Mouse (Mus musculus): ENCODE data around the gene Cdk10.

GRCm38 (mm10) chr8:123245543-123245942 lies 20.9 kb downstream of the Cdk10 start:
- TF ChIP-seq TAL1 (IDR thresholded peaks at IDR 0.05; ENCODE audit: low read length) = no peak
- TF ChIP-seq GATA1 (IDR thresholded peaks at IDR 0.05; ENCODE audit: low read length) = no peak
